Mouse (Mus musculus) hindbrain, embryonic 12.5 days (tissue): ENCODE data around the gene Smok2a. TPM values are rescaled to one million over a fixed set of nuclear protein-coding genes. Genes with fewer than 3 reads are reported as not detected.
"Not testable (repeated sequence)": the region's sequence is repeated elsewhere in the genome, so short reads cannot be mapped to it uniquely, and the experiment has no call there.

Experiments
- ATAC-seq: fragments of 200-750 bp; cut with Nextera tagmentation; 2 replicates; pipeline ENCODE4 v1.8.0; 2017; ENCODE audit warnings: moderate TSS enrichment; ENCODE audit not compliant: low FRiP score
- H3K27ac ChIP-seq: fragments of 300-500 bp; sonication (generic); 2 replicates; pipeline ENCODE4 v1.5.1; 2016; ENCODE audit warnings: mild to moderate bottlenecking
- H3K27me3 ChIP-seq: fragments of 300-500 bp; sonication (generic); 2 replicates; pipeline ENCODE4 v1.6.1; 2016; ENCODE audit warnings: mild to moderate bottlenecking
- H3K36me3 ChIP-seq: fragments of 300-500 bp; sonication (generic); 2 replicates; pipeline ENCODE4 v1.6.1; 2016; ENCODE audit warnings: mild to moderate bottlenecking
- H3K4me1 ChIP-seq: fragments of 300-500 bp; sonication (generic); 2 replicates; pipeline ENCODE4 v1.6.1; 2016
- H3K4me2 ChIP-seq: fragments of 300-500 bp; sonication (generic); replicated peaks from 2 replicates; pipeline ENCODE4 v1.6.1; 2016; ENCODE audit warnings: mild to moderate bottlenecking
- H3K4me3 ChIP-seq: fragments of 300-500 bp; sonication (generic); 2 replicates; pipeline ENCODE4 v1.5.1; 2016; ENCODE audit warnings: mild to moderate bottlenecking
- H3K9ac ChIP-seq: fragments of 300-500 bp; sonication (generic); 2 replicates; pipeline ENCODE4 v1.6.1; 2016; ENCODE audit warnings: mild to moderate bottlenecking, moderate library complexity
- H3K9me3 ChIP-seq: fragments of 300-500 bp; sonication (generic); replicated peaks from 2 replicates; pipeline ENCODE4 v1.6.1; 2016; ENCODE audit warnings: mild to moderate bottlenecking
- WGBS: fragments of 180-500 bp; shearing (Covaris S2); methylation state at CpG from one replicate; pipeline ENCODE4 v1.1.7; 2016; 5-methylcytosine and 5-hydroxymethylcytosine counted together
- polyA plus RNA-seq: library from polyadenylated mRNA; unstranded; fragments of >200 nt; fragmentation: Nextera tagmentation; extraction: Ambion mirVana; gene quantifications from 2 replicates; pipeline ENCODE4 v1.2.1, GENCODE M21; 2016

Gene Smok2a
- polyA plus RNA-seq, 1 experiment from 2014 or later, result not detected

DNA sequence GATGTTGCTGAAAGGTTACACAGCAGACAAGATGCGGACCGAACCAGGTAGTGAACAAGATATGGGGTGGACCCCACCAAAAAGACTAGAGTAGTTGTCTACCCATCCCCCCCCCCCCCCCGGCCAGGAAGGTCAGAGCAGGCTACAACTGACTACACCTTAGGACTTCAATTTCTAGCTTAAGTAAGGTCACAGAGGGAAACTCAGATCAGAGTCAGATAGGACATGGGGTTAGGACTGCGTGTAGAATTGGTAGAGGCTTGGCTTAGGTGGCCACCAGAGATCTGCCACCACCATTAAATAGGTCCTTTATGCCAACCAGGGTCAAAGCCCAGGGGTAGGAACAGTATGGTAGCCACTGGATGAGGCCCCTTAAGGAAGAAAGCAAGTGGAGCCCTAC, 18.5 kb downstream of the Smok2a start:
- 90% methylated on average over 4 of the region's 4 CpGs for WGBS
- peak; percentile 26 for ATAC-seq
- H3K9me3 ChIP-seq, result peaks cover 55% of the 10 kb centered on the region

DNA sequence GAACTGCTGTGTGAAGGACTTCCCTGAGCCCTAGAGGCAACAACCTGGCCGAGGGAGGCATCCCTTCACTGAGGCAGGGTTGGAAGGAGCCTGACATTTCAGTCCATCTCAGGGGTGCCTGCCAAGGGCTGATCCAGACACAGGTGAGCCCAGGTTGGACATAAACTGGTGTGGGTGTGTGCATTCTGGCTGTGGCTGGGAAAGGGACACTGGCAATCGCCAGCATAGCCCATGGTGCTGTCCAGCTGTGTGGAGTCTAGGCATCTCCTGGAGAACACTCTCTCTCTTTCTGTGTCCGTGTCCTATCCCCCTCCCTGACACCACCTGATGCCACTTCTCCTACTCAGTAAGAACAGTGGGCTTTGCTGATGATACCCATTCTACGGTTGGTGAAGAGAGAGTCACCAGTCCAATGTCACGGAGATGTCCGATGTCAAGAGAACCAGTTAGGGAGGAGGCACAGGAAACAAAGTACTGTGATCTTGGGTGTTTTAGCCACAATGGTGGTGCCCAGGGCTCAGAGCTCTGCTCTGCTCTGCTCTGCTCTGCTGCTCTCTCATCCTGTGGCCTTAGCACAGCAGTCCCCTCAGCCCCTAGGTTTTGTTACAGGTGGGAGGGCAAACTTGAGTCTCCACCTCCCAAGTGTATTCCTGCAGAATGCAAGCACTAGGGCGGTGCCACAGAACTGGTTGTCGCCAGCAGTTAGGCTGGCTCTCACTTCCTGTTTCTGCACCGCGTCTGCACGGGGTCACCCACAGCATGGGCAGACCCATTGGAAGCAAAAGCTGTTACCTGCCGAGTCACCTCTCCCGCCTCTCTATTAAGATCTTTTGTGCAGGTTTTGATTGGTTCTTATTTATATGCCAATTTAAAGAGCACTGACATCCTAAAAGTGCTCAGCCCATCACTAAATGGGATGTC, 20.1 kb downstream of the Smok2a start:
- not testable (repeated sequence) for H3K9ac ChIP-seq, H3K4me2 ChIP-seq, H3K27me3 ChIP-seq, H3K36me3 ChIP-seq, H3K4me1 ChIP-seq, H3K27ac ChIP-seq, H3K4me3 ChIP-seq
- H3K9me3 ChIP-seq, result peaks cover 40% of the 10 kb centered on the region
- WGBS, result 84% methylated on average over 7 of the region's 13 CpGs
- ATAC-seq, result peak; percentile 46; the same call in 1 of the 2 replicates

More for the DNA sequence above, 18.5 kb downstream of the Smok2a start:
- H3K4me2 ChIP-seq, H3K36me3 ChIP-seq, H3K4me1 ChIP-seq, H3K9ac ChIP-seq, H3K27ac ChIP-seq, H3K27me3 ChIP-seq, H3K4me3 ChIP-seq: not testable (repeated sequence)

DNA sequence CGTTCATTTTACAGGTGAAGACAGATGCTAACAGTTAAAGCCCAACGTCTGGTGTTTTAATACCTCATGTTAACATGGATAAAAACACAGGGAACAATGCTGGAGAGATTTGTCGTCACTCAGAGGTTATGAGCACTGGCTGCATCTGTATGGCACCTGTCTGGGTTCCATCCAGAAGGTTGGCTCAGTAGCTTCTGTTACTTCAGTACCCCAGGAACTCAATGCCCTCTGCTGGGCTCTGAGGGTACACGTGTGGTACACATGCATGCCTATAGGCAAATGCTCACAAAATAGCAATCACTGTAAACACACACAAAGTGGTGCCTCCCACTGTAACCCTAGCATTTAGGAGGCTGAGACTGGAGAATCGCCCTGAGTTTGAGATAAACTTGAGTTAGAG, 33.8 kb downstream of the Smok2a start:
- H3K36me3 ChIP-seq, H3K4me1 ChIP-seq, H3K4me3 ChIP-seq, H3K9ac ChIP-seq, H3K4me2 ChIP-seq, ATAC-seq, H3K27me3 ChIP-seq, H3K27ac ChIP-seq: not testable (repeated sequence)
- peaks cover 13% of the 10 kb centered on the region for H3K9me3 ChIP-seq
- 57% methylated on average over 1 of the region's 5 CpGs for WGBS

Other genes with a start within 250 kb of the Smok2a start
- 111 and 122 TPM in 2 replicates for gene Wtap, start 227.0 kb upstream of the Smok2a start, polyA plus RNA-seq
- gene Sod2, start 214.3 kb upstream of the Smok2a start, polyA plus RNA-seq, result 102 and 108 TPM in 2 replicates
- gene Gpr31b, start 168.9 kb upstream of the Smok2a start, polyA plus RNA-seq, result not detected in 2 replicates
- 0.26 TPM in 1 of 2 replicates, not detected in the other for gene Tcp10b, start 160.1 kb upstream of the Smok2a start, polyA plus RNA-seq
- not detected in 2 replicates for gene Unc93a, start 89.4 kb upstream of the Smok2a start, polyA plus RNA-seq
- not detected in 2 replicates for gene Smok2b, start 9.1 kb downstream of the Smok2a start, polyA plus RNA-seq
- gene Tcp10c, start 133.4 kb downstream of the Smok2a start, polyA plus RNA-seq, result not detected in 2 replicates